Mouse (Mus musculus) heart, embryonic 12.5 days (tissue): ENCODE data around the gene Larp1b. TPM values are rescaled to one million over a fixed set of nuclear protein-coding genes. Genes with fewer than 3 reads are reported as not detected.

Experiments
- ATAC-seq: fragments of 200-750 bp; cut with Nextera tagmentation; 2 replicates; pipeline ENCODE4 v1.8.0; 2017; ENCODE audit warnings: moderate TSS enrichment, moderate library complexity; ENCODE audit not compliant: insufficient number of reproducible peaks, low FRiP score
- H3K27ac ChIP-seq: fragments of 300-500 bp; sonication (generic); 2 replicates; pipeline ENCODE4 v1.5.1; 2016; ENCODE audit warnings: mild to moderate bottlenecking, moderate library complexity; ENCODE audit not compliant: poor library complexity, severe bottlenecking
- H3K27me3 ChIP-seq: fragments of 300-500 bp; sonication (generic); replicated peaks from 2 replicates; pipeline ENCODE4 v1.6.1; 2016; ENCODE audit warnings: mild to moderate bottlenecking, moderate library complexity
- H3K36me3 ChIP-seq: fragments of 300-500 bp; sonication (generic); 2 replicates; pipeline ENCODE4 v1.6.1; 2016; ENCODE audit warnings: mild to moderate bottlenecking, moderate library complexity
- H3K4me1 ChIP-seq: fragments of 300-500 bp; sonication (generic); replicated peaks from 2 replicates; pipeline ENCODE4 v1.6.1; 2016; ENCODE audit warnings: mild to moderate bottlenecking
- H3K4me2 ChIP-seq: fragments of 300-500 bp; sonication (generic); 2 replicates; pipeline ENCODE4 v1.6.1; 2016; ENCODE audit warnings: mild to moderate bottlenecking, moderate library complexity
- H3K4me3 ChIP-seq: fragments of 300-500 bp; sonication (generic); 2 replicates; pipeline ENCODE4 v1.5.1; 2016; ENCODE audit warnings: mild to moderate bottlenecking
- H3K9ac ChIP-seq: fragments of 300-500 bp; sonication (generic); 2 replicates; pipeline ENCODE4 v1.6.1; 2016; ENCODE audit warnings: mild to moderate bottlenecking, moderate library complexity
- H3K9me3 ChIP-seq: fragments of 300-500 bp; sonication (generic); replicated peaks from 2 replicates; pipeline ENCODE4 v1.6.1; 2016; ENCODE audit warnings: mild to moderate bottlenecking, moderate library complexity
- WGBS: fragments of 180-500 bp; shearing (Covaris S2); methylation state at CpG from one replicate; pipeline ENCODE4 v1.1.7; 2016; 5-methylcytosine and 5-hydroxymethylcytosine counted together
- polyA plus RNA-seq: library from polyadenylated mRNA; unstranded; fragments of >200 nt; fragmentation: Nextera tagmentation; extraction: Ambion mirVana; gene quantifications from 2 replicates; pipeline ENCODE4 v1.2.1, GENCODE M21; 2016

The Larp1b gene
- polyA plus RNA-seq, 1 experiment from 2014 or later, result 10.6 TPM

- Histone ChIP-seq H3K4me2 (no peak overlapping the region), H3K4me3 (no peak overlapping the region), H3K9me3 (no peaks in the 10 kb centered on the region), H3K36me3 (no peaks in the 10 kb centered on the region), H3K9ac (no peak overlapping the region), H3K27ac (no peak overlapping the region), H3K4me1 (no peaks in the 10 kb centered on the region), H3K27me3 (no peaks in the 10 kb centered on the region)
- ATAC-seq, result no peak
Observed at GRCm38 (mm10) chr3:40980758-40981157, 31.1 kb downstream of the Larp1b start.

- Histone ChIP-seq H3K9ac (no peak overlapping the region), H3K27ac (no peak overlapping the region)
- ATAC-seq, result no peak
Observed at GRCm38 (mm10) chr3:40987539-40987938, 37.9 kb downstream of the Larp1b start.

GRCm38 (mm10) chr3:40988722-40989121 is 39.1 kb downstream of the Larp1b start:
- H3K9ac ChIP-seq, result no peak overlapping the region
- ATAC-seq, result no peak
- no peaks in the 10 kb centered on the region for H3K27me3 ChIP-seq
- H3K9me3 ChIP-seq, result no peaks in the 10 kb centered on the region
- WGBS, result 65% methylated on average over 2 of the region's 2 CpGs
- H3K4me1 ChIP-seq, result no peaks in the 10 kb centered on the region
- H3K27ac ChIP-seq, result no peak overlapping the region
- H3K4me3 ChIP-seq, result no peak overlapping the region
- no peak overlapping the region for H3K4me2 ChIP-seq
- H3K36me3 ChIP-seq, result no peaks in the 10 kb centered on the region

More at GRCm38 (mm10) chr3:40987539-40987938, 37.9 kb downstream of the Larp1b start:
- no peaks in the 10 kb centered on the region for H3K4me1 ChIP-seq
- H3K4me2 ChIP-seq, result no peak overlapping the region
- H3K36me3 ChIP-seq, result no peaks in the 10 kb centered on the region
- H3K4me3 ChIP-seq, result no peak overlapping the region
- H3K27me3 ChIP-seq, result no peaks in the 10 kb centered on the region
- no peaks in the 10 kb centered on the region for H3K9me3 ChIP-seq
- 67% methylated on average over 5 of the region's 5 CpGs for WGBS

GRCm38 (mm10) chr3:40991541-40991940 is 41.9 kb downstream of the Larp1b start:
- Histone ChIP-seq H3K27ac (no peak overlapping the region), H3K9me3 (no peaks in the 10 kb centered on the region), H3K9ac (no peak overlapping the region), H3K4me3 (no peak overlapping the region), H3K4me2 (no peak overlapping the region), H3K27me3 (no peaks in the 10 kb centered on the region), H3K4me1 (no peaks in the 10 kb centered on the region), H3K36me3 (no peaks in the 10 kb centered on the region)
- no peak for ATAC-seq
- WGBS, result 59% methylated on average over 3 of the region's 3 CpGs

- WGBS, result 80% methylated on average over 1 of the region's 1 CpGs
- ATAC-seq, result no peak
- H3K36me3 ChIP-seq, result no peaks in the 10 kb centered on the region
- H3K4me1 ChIP-seq, result no peaks in the 10 kb centered on the region
- H3K27me3 ChIP-seq, result no peaks in the 10 kb centered on the region
- H3K9me3 ChIP-seq, result no peaks in the 10 kb centered on the region
- H3K4me3 ChIP-seq, result no peak overlapping the region
- no peak overlapping the region for H3K4me2 ChIP-seq
- H3K27ac ChIP-seq, result no peak overlapping the region
- no peak overlapping the region for H3K9ac ChIP-seq
Observed at GRCm38 (mm10) chr3:40995161-40995560, 45.5 kb downstream of the Larp1b start.

GRCm38 (mm10) chr3:41009315-41009714 is 59.7 kb downstream of the Larp1b start:
- Histone ChIP-seq H3K4me2 (no peak overlapping the region), H3K4me3 (no peak overlapping the region), H3K27ac (no peak overlapping the region), H3K9me3 (no peaks in the 10 kb centered on the region), H3K36me3 (no peaks in the 10 kb centered on the region), H3K4me1 (0 out of 2 replicates have a peak, but pooled peaks cover 3% of the 10 kb centered on the region), H3K9ac (no peak overlapping the region), H3K27me3 (no peaks in the 10 kb centered on the region)
- 79% methylated on average over 8 of the region's 8 CpGs for WGBS
- ATAC-seq, result no peak

- Histone ChIP-seq H3K4me1 (0 out of 2 replicates have a peak, but pooled peaks cover 3% of the 10 kb centered on the region), H3K9me3 (no peaks in the 10 kb centered on the region), H3K4me3 (no peak overlapping the region), H3K4me2 (no peak overlapping the region), H3K27ac (no peak overlapping the region), H3K27me3 (no peaks in the 10 kb centered on the region), H3K36me3 (no peaks in the 10 kb centered on the region), H3K9ac (no peak overlapping the region)
- ATAC-seq, result no peak
- WGBS, result 78% methylated on average over 3 of the region's 3 CpGs
Observed at GRCm38 (mm10) chr3:41009990-41010389, 60.4 kb downstream of the Larp1b start.

GRCm38 (mm10) chr3:41010701-41011100 is 61.1 kb downstream of the Larp1b start:
- no peaks in the 10 kb centered on the region for H3K9me3 ChIP-seq
- no peak overlapping the region for H3K27ac ChIP-seq
- H3K4me2 ChIP-seq, result no peak overlapping the region
- 0 out of 2 replicates have a peak, but pooled peaks cover 3% of the 10 kb centered on the region for H3K4me1 ChIP-seq
- H3K36me3 ChIP-seq, result no peaks in the 10 kb centered on the region
- no peaks in the 10 kb centered on the region for H3K27me3 ChIP-seq
- no peak for ATAC-seq
- WGBS, result 79% methylated on average over 6 of the region's 6 CpGs
- no peak overlapping the region for H3K9ac ChIP-seq
- no peak overlapping the region for H3K4me3 ChIP-seq

GRCm38 (mm10) chr3:41012451-41012850 is 62.8 kb downstream of the Larp1b start:
- Histone ChIP-seq H3K9me3 (no peaks in the 10 kb centered on the region), H3K4me2 (no peak overlapping the region), H3K4me1 (0 out of 2 replicates have a peak, but pooled peaks cover 3% of the 10 kb centered on the region), H3K27ac (no peak overlapping the region), H3K36me3 (no peaks in the 10 kb centered on the region), H3K9ac (no peak overlapping the region), H3K4me3 (no peak overlapping the region), H3K27me3 (no peaks in the 10 kb centered on the region)
- 85% methylated on average over 7 of the region's 7 CpGs for WGBS
- ATAC-seq, result no peak

GRCm38 (mm10) chr3:41014946-41015345 is 65.3 kb downstream of the Larp1b start:
- H3K4me2 ChIP-seq, result no peak overlapping the region
- no peaks in the 10 kb centered on the region for H3K27me3 ChIP-seq
- no peak overlapping the region for H3K4me3 ChIP-seq
- WGBS, result 76% methylated on average over 6 of the region's 6 CpGs
- no peak overlapping the region for H3K9ac ChIP-seq
- H3K9me3 ChIP-seq, result no peaks in the 10 kb centered on the region
- H3K27ac ChIP-seq, result no peak overlapping the region
- no peaks in the 10 kb centered on the region for H3K36me3 ChIP-seq
- no peak for ATAC-seq
- 0 out of 2 replicates have a peak, but pooled peaks cover 3% of the 10 kb centered on the region for H3K4me1 ChIP-seq

GRCm38 (mm10) chr3:41018022-41018608 is 68.5 kb downstream of the Larp1b start:
- no peaks in the 10 kb centered on the region for H3K9me3 ChIP-seq
- whole genome bisulfite sequencing, result 74% methylated on average over 3 of the region's 3 CpGs

GRCm38 (mm10) chr3:41020687-41021086 is 71.1 kb downstream of the Larp1b start:
- no peak for ATAC-seq
- no peaks in the 10 kb centered on the region for H3K36me3 ChIP-seq
- H3K4me1 ChIP-seq, result no peaks in the 10 kb centered on the region
- no peak overlapping the region for H3K27ac ChIP-seq
- no peak overlapping the region for H3K4me2 ChIP-seq
- no peaks in the 10 kb centered on the region for H3K27me3 ChIP-seq
- 80% methylated on average over 7 of the region's 7 CpGs for WGBS
- no peak overlapping the region for H3K9ac ChIP-seq
- H3K4me3 ChIP-seq, result no peak overlapping the region
- H3K9me3 ChIP-seq, result no peaks in the 10 kb centered on the region

More at GRCm38 (mm10) chr3:41018022-41018608, 68.5 kb downstream of the Larp1b start:
- no peaks in the 10 kb centered on the region for H3K4me1 ChIP-seq
- H3K27me3 ChIP-seq, result no peaks in the 10 kb centered on the region
- no peak overlapping the region for H3K9ac ChIP-seq
- H3K27ac ChIP-seq, result no peak overlapping the region
- no peak overlapping the region for H3K4me3 ChIP-seq
- H3K4me2 ChIP-seq, result no peak overlapping the region
- no peaks in the 10 kb centered on the region for H3K36me3 ChIP-seq
- no peak for ATAC-seq
